Mouse (Mus musculus) adrenal gland, postnatal 4 days (tissue): ENCODE results near the gene Mrpl16. TPM values are rescaled to one million over a fixed set of nuclear protein-coding genes. Genes with fewer than 3 reads are reported as not detected.

ENCODE experiments used
- total RNA-seq, 2 experiments: library from RNA; stranded (reverse); gene quantifications; 2 replicates each; pipeline ENCODE4 v1.2.3; 2021

Gene Mrpl16
- total RNA-seq, 2 experiments from 2014 or later: 48.8 to 53.8 TPM

Other genes with a start within 250 kb of the Mrpl16 start
- gene Ms4a4d, start 233.6 kb upstream of the Mrpl16 start, total RNA-seq: under 1 TPM; 0.39 to 0.68 TPM
- gene Ms4a6d, start 165.5 kb upstream of the Mrpl16 start, total RNA-seq: 1 to 10 TPM; 3.7 to 4.4 TPM
- under 1 TPM; 0.20 to 0.98 TPM for gene Ms4a2, start 146.7 kb upstream of the Mrpl16 start, total RNA-seq
- gene Ms4a3, start 129.5 kb upstream of the Mrpl16 start, total RNA-seq: 1 to 10 TPM in 1 of 2 experiments, under 1 TPM in 1; 0.53 to 1.2 TPM
- gene Oosp2, start 109.8 kb upstream of the Mrpl16 start, total RNA-seq: not detected
- under 1 TPM in 1 of 2 experiments, not detected in 1; 0.96 TPM for gene Oosp1, start 79.2 kb upstream of the Mrpl16 start, total RNA-seq
- not detected for gene Oosp3, start 73.3 kb upstream of the Mrpl16 start, total RNA-seq
- not detected for gene Gif, start 22.8 kb upstream of the Mrpl16 start, total RNA-seq
- gene Stx3, start 49.0 kb downstream of the Mrpl16 start, total RNA-seq: 10 to 100 TPM in 1 of 2 experiments, 1 to 10 TPM in 1; 7.9 to 12.2 TPM
- gene Olfr1417, start 68.8 kb downstream of the Mrpl16 start, total RNA-seq: not detected
- gene Olfr1418, start 90.7 kb downstream of the Mrpl16 start, total RNA-seq: not detected
- gene Olfr1419, start 104.7 kb downstream of the Mrpl16 start, total RNA-seq: not detected
- not detected for gene Olfr1420, start 116.2 kb downstream of the Mrpl16 start, total RNA-seq
- gene Patl1, start 142.0 kb downstream of the Mrpl16 start, total RNA-seq: 10 to 100 TPM; 36.2 to 38.1 TPM
- 10 to 100 TPM; 71.0 to 74.0 TPM for gene Osbp, start 195.6 kb downstream of the Mrpl16 start, total RNA-seq